Mouse (Mus musculus) embryo, embryonic 10.5 days (tissue): ENCODE results near the gene Slc17a3.
A peak's percentile ranks its signal among the peaks of the same experiment; 100 is the strongest.

Source experiments
- DNase-seq: peaks from one replicate; pipeline ENCODE4 v3.0.0-alpha.2; 2015; ENCODE audit warnings: low spot score

Gene Slc17a3

DNA sequence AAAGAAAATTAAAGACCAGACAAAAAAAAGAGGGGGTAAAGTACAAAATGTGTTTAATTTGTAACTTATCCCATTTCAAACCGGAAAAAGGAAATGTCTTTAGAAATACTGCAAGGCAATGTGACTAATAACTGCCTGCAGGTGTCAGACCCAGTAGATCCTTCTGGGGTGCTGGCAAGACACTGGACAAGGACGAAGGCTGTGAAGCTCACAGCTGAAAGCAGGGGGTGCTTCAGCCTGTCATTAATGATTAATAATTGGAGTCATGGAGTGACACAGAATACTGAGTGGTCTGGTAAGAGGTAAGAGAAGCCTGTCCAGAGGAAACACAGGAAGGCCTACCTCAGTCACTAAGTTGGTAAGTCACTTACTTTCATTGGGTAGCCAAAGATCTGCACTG, at the start of gene Slc17a3:
Gene Slc17a3 (plus strand): TSS at position 127 of the 400 bp plus-strand sequence.
- no peak for DNase-seq

DNA sequence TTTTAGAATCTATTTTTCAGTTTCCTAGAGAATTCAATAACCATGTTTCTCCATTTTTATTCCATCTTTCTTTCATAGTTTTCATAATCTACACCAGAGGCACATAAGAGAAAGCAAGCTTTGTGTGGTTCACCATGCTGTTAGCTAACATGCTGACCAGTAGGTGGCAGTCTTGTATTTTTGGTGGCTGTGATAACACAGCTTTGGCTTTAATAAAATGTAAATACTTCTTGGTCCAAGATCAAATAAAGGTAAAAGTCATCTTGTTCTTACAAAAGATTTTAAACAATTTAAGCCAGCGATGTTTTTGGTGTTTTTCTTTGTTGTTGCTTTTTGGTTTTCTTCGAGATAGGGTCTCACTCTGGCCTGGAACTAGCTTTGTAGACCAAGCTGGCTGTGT, 46.7 kb upstream of the Slc17a3 start:
- DNase-seq = peak; percentile 77

DNA sequence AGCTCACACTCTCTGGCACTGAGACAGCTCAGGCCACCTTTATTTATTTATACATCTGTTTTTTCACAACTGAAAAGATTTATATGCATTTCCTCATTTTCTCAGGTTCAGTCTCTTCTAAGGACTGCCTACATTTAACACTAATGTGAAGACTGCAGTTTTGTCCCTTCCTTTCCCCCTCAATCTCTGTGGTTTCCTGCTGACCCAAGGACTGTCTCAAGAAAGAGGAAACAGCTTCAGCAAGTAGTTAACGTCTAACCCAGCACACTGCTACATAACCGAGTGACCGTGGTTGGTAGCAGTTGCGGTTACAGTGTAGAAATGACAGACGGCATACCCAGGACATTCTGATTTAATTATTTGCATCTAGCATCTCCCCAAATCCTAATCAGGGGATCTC, 39.8 kb upstream of the Slc17a3 start:
- no peak for DNase-seq

DNA sequence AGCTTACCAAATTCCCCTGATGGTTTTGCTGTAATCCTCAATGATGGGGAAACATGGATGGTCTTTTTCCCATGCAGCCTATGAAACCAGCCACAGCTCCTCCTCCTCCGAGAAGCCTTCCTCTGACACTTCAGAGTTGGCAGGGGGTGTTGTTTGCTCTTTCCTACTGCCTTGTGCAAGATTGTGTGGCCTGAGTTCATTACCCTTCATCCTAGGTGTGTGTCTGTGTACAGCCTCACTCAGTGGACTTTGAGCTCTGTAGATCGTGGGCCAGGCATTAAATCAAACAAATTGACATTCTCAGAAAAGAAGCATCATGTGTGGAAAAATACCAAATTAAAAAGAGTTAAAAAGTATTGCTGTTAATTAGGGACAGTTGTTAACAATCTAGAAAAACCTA, 34.7 kb upstream of the Slc17a3 start:
- DNase-seq = no peak

DNA sequence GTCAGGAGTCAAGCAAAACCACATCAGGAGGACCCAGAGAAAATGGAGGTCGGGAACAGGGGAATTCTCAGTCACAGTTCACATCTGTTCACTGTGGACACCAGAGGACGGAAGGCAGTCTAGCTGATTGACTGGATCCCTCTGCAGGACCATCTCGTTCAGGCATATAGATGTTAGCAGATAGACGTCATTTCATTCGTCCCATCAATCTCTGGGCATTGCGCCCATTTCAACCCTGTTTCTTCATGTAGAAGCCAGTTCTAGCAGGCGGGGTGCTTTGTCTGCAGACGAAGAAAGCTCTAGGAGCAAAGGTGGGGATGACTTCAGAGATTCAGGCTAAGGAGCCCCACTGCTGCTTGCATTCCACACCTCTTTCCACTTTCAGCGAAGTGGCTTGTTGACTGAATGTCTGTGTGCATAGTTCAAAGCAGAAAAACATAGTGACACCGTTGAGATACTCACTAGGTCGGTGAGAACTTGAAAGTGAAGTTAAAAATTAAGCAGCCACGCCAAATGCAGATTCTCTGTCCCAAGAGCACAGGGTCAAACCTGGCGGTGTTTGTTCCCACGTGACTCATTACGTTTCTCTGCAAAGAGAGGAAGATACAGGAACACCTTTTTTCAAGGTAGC, 32.7 kb upstream of the Slc17a3 start, which contains the start of gene Slc17a2:
Gene Slc17a2 (plus strand): TSS at position 572 of the 631 bp plus-strand sequence.
- DNase-seq = no peak

DNA sequence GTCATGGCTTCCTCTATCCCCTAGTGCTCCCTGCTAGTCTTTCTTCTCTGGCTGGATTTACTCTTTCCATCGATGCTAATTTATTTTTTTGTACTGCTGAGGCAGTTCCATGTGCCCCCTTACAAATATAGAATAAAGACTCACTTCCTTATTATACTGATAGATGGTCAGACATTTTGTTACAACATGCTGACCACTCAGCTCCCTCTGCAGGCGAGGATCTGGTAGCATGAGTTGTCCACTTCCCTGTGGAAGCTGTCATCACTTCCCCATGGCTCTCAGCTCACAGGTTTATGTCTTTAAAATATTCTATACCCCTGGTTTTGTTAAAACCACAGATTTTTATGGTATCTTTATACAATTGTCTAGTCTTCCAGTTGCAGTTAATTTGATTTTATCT, 23.1 kb upstream of the Slc17a3 start:
- no peak for DNase-seq

DNA sequence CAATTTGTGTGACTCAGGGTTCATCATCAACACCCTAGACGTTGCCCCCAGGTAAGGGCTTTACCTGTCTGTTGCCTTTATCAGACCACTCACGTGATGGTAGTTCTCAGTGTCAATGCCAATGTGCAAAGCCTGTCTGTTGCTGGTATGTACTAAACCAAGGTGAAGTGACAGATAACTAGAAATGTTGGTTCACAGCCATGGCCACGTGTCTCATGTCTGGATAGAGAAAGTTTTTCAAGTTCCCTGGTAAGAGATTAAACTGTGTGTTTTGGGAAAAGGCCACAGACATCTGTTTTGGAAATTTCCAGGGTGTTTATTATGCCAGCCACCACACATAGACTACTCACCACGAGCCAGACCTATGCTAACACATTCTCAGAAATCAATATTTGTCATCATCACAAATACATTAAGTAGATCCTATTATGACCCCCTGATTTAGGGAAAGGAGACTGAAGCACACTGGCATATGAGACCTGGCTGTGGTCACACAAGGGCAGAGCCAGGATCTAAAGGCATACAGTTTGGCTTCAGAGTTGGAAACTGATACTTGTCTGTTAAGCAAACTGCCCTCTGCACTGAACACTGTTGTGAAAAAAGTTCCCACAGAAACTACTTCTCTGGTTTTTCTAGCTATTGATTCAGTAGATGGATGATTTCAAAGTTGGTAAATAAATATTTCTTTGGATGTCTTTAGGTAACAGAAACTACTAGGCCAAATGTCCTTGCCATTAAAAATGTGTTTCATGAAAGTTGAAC, 18.9 kb upstream of the Slc17a3 start:
- no peak for DNase-seq

DNA sequence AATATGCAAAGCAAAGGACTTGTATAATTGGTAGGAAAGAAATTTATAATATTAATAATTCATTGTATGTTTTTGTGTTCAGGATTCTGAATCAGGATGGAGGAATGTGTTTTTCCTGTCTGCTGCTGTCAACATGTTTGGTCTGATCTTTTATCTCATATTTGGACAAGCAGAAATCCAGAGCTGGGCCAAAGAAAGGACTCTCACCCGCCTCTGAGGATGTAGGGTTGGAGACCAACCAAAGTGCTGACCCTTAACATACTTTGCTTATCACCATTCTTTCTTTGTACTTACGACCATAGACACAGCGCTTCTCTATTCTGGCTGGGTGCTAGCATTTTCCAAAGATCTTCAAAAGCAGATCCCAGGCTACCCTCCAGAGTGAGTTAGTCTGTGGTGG, 17.0 kb upstream of the Slc17a3 start:
- no peak for DNase-seq

DNA sequence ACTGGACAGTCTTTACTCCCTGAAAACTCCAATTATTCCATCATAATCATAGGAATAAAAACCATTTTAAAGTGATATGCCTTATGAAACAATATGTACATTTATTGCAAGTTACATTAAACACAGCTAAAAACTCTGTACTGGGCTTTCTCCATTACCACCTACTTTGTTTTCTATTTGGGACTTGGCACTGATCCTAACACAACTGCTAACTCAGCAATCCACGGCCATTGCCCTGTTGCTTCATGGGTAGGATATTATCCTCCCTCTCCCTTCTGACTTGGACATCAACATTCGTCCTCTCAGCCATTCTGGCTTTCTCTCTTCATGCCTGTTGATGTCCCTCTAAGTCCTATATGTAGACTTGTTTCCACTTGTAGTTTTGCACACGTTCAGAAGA, 12.6 kb upstream of the Slc17a3 start:
- no peak for DNase-seq

DNA sequence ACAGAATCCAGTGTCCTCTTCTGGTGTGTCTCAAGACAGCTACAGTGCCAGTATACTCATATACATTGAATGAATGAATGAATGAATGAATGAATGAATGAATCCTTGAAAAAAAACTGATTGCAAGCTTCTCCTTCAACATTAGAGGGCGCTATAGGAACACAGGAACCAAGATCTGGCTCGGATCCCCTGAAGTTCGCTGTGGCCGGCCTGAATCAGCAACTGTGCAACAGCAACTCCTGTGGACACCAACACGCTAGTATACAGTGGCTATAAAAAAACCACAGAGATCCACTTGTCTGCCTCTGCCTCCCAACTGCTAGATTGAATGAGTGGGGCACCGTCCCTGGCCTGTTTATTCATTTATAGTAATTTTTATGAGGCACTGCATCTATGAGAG, 6.2 kb upstream of the Slc17a3 start:
- DNase-seq = peak; percentile 80

DNA sequence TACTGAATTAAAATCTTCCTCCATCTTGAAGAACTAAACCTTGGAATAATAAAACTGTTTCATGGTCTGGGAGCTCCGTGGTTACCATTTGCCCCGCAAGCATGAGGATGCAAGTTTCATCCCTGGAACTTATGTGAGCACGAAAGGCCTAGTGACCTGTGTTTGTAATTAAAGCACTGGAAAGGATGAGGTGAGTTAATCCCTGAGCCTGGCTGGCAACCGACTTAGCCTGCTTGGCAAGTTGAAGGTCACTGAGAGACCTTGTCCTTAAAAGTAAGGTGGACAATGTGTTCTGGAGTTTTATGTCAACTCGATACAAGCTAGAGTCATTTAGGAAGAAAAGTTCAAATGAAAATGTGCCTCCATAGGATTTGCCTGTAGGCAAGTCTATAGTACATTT, 4.4 kb upstream of the Slc17a3 start:
- DNase-seq = no peak

DNA sequence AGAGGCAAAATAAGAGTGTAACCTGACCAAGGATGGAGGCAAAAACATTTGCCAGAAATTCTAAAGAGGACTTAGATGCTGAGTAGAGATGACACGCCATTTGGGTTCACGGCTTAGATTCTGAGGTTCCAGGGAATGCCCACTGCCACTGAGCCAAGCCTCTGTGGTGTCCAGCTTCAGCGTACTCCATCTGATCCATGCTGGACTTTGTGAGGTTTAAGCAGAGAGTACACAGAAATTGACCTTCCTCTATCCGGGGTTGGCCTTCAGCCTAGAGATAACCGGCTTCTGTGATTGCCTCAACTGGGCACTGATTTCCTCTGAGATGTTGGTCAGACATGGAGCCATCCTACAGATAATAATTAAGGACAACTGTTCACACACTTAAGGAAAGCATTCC, 2.6 kb upstream of the Slc17a3 start:
- DNase-seq = no peak

DNA sequence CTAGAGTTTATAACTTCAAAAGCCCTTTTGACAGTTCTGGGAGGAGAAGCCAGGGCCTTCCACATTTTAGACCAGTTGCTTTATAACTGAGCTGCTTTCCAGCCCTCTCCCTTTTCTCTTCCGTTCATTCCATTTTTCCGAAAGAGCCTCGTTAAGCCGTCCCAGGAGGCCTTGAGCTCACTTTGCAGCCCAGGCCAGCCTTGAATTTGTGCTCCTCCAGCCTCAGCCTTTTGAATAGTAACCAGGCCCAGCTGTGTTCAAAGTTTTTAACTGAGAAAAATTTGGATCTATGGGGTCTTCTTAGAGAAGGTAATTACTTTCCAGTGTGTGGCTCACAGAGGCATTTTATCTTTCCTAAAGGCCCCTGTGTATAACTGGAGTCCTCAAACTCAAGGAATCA, 6.6 kb downstream of the Slc17a3 start:
- no peak for DNase-seq

DNA sequence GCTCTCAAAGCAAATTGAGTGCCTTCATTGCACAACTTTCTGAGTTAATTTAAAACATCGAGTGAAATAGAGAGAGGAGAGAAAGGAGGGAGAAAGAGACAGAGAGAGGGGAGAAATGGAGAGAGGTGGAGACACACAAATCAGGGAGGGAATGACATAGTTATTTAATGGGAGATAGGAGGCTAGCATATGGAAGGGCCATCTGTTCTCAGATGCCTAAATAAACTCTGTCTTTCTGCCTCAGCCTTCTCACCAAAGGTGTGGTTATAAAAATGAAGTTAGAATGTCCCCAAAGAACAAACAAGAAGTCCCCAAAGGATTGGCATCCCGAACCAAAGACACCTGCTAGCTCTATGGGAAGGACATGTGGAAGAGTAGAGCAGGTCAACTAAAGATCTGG, 10.1 kb downstream of the Slc17a3 start:
- DNase-seq = no peak

DNA sequence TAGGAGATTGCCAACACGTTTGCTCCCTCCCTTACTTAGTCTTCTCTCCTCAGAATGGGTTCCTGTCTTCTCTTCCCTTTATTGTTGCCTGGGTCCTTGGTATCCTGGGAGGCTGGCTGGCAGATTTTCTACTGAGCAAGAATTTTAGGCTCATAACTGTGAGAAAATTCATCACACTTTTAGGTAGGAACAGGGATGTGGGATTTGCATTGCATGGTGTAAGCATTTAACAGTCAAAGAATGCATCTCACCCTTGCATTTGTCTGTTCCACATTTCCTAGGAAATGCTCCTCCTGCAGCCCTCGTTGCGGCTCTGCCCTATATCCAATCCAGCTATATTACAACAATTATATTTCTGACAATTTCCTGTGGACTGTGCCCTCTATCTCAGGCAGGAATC, 17.2 kb downstream of the Slc17a3 start:
- DNase-seq = no peak

DNA sequence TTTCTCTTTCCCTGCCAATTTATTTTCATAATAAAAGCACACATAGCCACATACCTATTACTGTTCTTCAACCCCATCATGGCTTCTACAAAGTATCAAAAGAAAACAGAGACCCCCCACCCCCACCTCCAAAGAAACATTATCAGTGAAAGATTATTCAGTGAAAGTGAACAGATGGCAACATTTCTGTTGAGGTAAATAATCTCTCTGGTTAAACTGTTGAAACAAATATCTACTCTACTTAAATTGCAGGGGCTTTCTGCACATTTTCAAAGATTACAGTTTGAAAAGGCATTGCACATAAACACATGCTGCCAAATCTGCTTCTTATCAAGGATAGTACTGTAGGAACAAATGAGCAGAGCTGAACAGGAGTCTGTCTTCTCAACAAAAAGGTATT, 22.6 kb downstream of the Slc17a3 start:
- no peak for DNase-seq

DNA sequence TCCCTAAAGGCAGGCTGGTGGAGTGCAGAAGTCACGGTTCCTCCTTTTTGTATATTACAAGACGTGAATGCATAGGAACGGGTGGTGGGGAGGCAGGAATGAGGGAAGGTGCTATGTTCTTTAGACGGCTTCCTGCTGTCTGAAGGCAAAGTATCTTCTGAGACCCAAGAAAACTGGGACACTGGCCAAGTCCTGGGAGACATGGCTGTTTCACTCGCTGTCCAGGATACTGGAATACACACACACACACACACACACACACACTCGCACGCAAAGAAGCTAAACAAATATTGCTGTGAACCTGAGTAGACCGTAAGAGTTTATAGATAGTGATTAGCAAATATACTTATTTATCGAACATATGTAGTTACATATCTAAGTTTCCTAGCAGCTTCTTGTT, 25.5 kb downstream of the Slc17a3 start:
- no peak for DNase-seq

DNA sequence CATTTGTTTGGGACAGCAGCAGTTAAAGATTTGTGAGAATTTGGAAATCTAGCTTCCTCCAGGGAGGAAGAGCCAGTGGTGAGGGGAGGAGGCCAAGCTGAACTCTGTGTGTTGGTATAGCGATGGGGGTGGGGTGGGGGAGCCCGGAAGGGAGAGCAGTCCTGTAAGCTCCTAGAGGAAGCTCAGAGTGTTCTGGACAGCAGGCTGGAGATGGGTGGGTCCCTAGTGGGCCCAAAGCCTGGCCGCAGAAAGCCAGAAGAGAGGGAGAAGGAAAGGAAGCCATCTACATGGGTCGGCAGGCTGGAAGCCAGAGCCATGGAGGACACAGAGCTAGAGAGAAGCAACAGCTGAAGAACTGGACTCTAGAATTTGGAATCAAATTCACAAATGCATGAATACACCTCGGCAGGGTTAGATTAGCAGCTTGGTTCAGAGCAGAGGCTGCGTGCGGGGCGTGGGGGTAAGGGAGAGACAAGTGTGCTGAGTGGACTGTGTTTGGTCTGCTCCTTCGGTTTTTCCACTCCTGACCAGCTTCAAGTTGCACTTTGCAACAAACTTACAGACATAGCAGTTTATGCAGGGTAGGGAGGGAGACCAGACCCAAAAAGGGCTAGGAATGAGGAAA, 27.0 kb downstream of the Slc17a3 start:
- DNase-seq = no peak

DNA sequence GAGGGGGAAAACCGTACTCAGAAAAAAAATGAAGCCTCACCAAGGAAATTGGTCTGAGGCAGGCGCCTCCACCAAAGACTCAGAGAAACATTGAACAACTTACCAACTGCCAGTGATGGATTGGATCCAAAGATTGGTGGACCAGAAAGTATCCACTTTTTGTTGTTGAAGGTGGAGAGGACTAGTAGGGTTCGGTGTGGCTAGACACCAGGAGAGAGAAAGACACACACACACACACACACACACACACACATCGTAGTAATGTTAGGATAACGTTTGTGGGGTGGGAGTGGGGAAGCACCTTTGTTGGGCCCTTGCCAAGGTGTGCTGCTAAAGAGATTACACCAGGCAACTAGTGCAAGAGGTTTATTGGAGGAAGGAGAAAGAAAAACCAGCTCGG, 27.8 kb downstream of the Slc17a3 start:
- DNase-seq = no peak

DNA sequence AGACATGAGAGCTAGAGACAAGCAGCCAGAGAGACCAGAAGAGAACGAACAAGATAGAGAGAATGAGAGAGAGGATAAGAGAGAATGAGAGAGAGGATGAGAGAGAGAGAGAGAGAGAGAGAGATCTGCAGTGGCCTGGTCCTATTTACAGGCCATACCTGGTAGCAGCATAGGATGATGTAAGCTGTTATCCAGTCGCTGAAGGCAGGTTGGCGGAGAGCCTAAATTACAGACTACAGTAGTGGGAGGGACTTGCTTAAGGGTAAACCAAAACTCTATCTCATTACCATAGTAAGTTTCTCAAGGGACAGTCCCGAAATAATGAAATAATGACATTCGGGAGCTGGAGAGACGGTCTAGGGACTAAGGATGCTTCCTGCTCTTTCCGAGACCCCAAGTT, 28.2 kb downstream of the Slc17a3 start, which contains the start of gene Slc17a1:
Gene Slc17a1 (plus strand): TSS at position 346 of the 400 bp plus-strand sequence.
- no peak for DNase-seq

DNA sequence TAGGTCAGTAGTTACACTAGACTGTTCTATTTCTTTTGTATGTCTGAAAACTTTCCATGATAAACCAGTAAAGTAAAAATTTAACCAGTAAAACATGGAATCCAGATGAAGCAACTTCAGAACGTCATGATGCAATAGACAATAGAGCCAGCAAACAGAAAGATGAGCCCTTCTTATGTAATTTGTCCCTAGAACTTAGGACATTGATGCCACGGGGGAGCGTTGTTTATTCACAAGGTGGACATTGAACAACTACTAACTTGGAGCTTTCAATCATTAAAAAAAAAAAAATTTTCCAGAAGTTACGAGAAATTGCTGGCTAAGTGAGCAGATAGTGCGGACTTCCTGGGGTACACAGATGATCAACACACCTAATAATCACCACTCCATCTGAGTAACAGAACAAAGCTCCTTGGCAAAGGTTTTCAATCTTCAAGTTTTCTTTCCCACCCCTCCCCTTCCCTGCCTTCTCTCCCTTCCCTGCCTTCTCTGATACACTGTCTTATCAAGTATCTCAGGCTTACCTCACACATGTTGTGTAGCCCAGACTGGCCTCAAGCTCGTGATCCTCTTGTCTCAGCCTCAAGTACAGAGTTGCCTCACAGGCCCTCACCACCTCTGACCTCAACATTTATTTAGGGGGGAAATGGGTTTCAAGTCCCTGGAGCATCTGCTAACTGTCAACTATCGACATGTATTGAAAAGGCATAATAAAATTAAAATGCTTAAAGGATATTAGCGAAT, 29.7 kb downstream of the Slc17a3 start:
- no peak for DNase-seq

DNA sequence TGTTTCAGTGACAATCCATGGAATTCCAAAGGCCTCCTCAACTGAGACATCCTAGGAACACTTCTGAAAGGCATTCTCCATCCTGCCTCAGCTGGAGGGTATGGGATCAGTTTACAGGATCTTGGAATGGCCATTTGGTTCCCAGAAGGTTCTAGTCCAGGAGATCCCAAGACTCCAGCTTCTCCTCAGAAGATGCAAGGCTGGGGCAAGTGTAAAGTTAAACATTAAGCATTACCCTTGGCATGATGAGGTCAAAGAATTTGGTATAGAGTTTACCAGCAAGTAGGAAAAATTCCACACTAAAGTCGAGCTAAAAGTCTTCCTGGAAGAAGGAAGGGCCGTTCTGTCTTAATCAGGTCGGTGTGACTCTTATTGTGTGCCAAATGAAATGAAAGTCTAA, 30.8 kb downstream of the Slc17a3 start:
- no peak for DNase-seq

DNA sequence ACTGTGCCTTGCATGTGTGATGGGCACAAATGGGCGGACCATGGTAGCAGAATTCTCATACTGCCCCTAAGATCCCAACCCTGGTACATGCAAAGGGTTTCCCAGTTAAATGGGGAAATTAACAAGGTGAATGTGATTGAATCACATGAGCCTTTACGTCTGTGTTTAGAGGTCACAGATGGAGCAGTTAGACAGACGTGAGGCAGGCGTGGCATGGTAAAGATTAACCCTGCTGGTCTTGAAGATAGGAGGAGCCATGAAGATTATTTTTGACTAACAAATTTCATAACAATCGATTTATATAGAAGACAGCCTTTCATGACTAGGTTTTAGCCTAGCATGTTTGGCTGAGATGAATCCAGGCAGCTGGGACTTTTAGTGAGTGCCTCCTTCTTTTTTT, 33.9 kb downstream of the Slc17a3 start:
- DNase-seq = no peak
